Mouse (Mus musculus) heart, adult 9 months (tissue): ENCODE data around the gene Lekr1.

ENCODE experiments used
- DNase-seq, 2 experiments: peaks; one replicate each; pipeline ENCODE4 v3.0.0; 2022; ENCODE audit warnings: low spot score in 2 of 2

The Lekr1 gene

GRCm38 (mm10) chr3:65665977-65666766 lies at the start of gene Lekr1:
Lekr1 (plus strand) TSS chr3:65666228.
- peak; percentile 87 to 89 for DNase-seq

- DNase-seq: no peak
Measured at GRCm38 (mm10) chr3:65617507-65617906, 48.5 kb upstream of the Lekr1 start.

GRCm38 (mm10) chr3:65619340-65619739 lies 46.7 kb upstream of the Lekr1 start:
- DNase-seq: no peak

DNA sequence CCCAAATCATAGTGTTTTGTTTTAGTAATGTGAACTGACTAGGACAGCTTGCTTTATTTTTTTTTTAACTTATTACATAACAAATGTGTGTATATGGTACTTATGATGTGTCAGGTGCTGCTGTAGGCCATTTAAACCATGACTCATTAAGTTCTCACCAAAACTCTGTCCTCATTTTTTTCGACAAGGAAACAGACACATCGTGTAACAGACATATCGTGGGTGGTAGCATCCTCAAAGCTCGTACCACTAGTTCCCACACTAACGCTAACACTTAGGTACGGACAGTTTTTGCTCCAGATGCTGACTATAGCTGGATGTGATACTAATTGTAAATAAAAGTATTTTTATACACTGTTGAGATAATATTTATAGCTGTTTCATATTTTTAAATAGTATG lies 43.0 kb upstream of the Lekr1 start:
- no peak for DNase-seq

- no peak for DNase-seq
Measured at GRCm38 (mm10) chr3:65625496-65626289, 40.3 kb upstream of the Lekr1 start.

DNA sequence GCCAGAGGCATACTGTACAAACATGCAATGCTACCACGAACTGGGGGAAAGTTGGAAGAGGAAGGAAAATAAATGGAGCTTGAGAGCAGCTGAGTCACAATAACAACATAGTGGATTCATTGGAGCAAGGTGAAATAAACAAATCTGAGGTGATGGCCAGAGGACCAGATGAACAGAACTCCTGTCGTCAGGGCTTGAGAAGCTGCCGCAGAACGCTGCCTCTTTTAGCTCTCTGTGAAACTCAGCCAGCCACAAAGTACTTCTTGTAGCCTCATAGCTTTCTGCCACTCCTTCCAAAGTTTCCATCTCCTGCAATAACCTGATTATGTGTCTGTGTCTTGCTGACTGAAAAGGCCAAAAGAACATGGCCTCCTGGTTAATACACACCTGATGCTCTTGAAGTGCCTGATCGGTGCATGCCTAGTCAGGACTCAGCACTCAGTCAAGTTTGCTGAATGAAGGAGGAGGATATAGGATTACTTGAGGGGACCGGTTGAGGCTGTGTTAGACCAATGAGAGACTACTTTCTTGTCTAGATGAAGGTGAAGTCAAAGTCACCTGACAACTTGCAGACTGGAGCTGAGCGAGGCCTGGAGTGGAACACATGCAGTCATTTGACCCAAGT lies 39.6 kb upstream of the Lekr1 start:
- DNase-seq: no peak

- no peak for DNase-seq
Measured at GRCm38 (mm10) chr3:65627021-65627706, 38.9 kb upstream of the Lekr1 start.

GRCm38 (mm10) chr3:65627707-65628028 lies 38.4 kb upstream of the Lekr1 start:
- DNase-seq: no peak

DNA sequence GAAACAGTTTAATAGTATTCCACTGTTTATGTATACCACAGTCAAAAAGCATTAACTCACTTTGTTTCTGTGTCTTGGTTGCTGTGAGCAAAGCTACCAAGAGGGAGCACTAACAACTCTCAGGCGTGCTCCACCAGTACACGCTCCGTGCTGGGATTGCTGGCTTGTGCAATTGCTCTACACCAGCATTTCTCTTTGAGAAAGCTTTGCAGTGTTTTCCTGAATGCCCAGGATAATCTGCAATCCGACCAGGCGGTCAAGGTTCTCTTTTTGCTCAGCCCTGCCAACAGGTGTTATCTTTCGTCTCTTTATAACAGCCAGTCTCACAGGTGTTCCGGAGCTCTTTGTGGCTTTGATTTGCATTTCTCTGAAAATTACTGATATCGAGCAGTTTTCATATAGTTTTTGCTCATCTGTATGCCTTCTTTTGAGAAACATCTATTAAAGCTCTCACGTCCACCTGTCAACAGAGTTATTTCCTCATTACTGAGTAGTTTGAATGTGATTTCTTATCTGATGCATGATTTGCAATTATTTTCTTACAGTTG lies 36.4 kb upstream of the Lekr1 start:
- no peak for DNase-seq

- no peak for DNase-seq
Measured at GRCm38 (mm10) chr3:65633604-65634003, 32.4 kb upstream of the Lekr1 start.

- DNase-seq: no peak
Measured at GRCm38 (mm10) chr3:65635983-65636382, 30.0 kb upstream of the Lekr1 start.

GRCm38 (mm10) chr3:65637313-65637712 lies 28.7 kb upstream of the Lekr1 start:
- DNase-seq: no peak

DNA sequence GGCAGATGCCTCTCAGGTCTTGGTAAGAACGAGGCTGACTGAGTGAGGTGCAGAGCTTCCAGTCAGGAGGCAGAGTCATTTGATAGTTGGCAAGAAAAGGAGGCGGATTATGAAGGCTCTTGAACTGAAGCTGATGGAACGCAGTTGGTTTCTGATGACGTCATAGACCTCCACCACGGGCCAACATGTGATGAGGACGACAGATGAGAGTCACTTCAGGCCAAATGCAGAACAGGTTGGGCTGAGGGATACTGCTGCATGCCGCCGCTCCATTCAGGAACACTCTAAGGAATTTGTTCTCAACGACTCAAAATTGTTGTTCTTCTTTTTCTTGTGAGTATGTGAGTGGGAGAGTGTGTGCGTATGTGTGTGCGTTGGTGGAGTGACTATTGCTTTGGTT lies 27.1 kb upstream of the Lekr1 start:
- no peak for DNase-seq

DNA sequence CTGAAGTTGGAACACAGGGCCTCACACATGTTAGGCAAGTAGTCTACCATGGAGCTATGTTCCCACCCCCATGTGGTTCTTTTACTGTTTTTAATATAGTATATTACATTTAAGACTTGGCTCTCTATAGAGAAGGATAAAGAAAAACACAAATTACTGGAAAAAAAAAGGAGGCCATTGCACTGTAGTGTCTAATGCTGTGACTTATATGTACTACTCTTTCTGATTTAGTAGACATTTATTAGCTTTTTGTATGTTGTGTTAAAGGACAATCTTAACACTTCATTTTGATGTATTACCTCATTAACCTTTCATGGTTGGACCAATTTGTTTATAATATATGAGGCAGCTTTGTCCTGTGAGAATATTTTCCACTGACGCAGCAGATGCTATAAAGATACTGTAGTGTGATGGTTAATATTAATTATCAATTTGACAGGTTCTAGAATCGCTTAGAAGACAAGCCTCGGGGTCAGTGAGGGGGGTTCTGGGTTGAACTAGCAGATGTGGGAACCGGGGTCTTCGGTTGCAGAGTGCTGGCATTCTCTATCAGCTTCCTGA lies 26.5 kb upstream of the Lekr1 start:
- DNase-seq: no peak

DNA sequence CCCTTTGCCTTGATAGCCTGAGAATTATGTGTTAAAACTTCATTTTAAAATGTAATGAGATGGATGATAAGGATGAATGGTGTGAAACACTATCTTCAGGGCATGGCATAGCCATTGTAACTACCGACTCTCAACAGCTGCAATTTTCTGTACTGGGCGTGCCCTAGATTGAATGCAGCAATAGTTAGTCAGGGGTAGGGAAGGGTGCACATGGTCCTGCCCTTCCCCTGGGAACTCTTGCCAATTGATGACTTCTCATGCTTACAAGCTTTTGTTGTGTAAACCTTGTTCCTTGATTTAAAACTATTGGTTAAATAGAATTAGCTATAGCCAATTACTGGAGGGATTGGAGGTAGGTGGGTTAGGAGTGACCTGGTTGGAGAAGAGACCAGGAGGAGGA lies 23.1 kb upstream of the Lekr1 start:
- no peak for DNase-seq

- DNase-seq: no peak
Measured at GRCm38 (mm10) chr3:65643654-65644053, 22.4 kb upstream of the Lekr1 start.

DNA sequence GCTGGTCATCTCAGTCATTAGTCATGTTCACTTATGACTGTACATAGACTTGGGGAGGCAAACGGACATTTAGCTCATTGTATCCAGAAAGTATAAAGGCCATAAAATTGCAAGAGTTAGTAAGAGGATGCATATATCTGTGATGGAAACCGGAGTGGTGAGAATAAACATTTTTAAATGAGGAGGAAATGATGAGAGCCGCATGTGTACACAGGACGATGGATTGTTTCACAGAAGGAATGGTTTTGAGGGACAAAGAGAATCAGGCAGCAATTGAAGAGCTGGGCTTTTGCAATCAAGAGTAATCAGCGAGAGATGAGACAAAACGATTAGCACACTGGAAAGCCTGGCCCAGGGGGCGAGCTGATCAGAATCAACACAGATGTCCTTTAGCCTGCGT lies 18.4 kb upstream of the Lekr1 start:
- DNase-seq: no peak

- DNase-seq: no peak
Measured at GRCm38 (mm10) chr3:65648913-65649312, 17.1 kb upstream of the Lekr1 start.

DNA sequence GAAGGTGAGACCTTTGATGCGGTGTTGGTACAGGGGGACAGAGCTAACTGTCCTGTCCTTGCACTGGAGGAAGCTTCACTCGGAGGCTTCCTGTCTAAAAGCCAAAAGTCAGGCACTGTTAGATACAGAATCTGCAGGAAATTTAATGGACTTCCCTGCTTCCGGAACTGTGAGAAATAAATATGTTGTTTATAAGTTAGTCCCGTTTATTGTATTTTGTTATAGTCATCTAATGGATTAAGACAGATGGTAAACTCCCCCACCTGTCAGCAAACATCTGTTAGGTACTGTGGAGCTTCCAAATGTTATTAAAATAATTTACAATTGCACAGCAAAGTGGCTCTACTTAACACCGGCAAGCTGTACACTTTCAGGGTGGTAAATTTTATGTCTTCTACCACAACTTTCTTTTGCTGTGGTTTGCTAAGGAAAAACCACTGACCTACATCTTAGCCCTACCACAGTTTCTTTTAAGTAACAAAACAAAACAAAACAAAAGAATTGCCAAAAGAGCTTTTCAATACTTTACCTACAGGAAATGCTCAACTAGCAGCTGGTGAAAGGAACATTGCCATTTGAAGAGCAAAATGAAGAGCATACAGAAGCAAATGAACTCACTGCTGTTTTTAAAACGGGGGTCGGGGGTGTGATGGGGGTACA lies 15.7 kb upstream of the Lekr1 start:
- DNase-seq: no peak

DNA sequence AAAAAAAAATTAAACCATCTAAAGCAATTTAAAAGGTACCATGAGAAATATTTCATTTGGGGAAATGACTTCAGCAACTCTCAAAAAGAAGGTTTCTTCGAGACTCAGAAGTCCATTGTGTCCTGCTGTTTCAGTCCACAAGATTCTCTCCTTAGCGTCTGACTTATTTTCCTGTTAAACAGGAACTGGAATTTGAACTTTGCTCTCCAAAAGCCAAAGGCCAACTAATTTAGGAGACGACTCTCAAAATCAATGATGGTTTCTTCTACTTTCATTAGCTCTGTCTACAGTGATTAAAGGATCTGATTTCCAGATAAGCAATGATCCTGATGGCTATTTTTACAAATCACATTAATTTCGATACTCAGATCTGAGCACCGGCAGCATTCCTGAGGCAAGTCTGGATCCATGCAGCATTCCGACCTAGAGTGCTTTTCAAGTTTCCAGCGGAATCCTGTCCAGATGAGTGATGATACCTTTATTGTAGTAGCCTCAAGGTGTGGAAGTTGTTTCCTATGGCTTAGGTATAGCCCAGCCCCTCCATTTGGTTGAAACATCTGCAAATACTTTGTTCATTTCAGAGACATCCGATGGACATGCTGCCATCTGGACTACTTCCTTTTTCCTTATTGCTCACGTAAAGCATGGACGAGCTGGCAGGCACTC lies 11.4 kb upstream of the Lekr1 start:
- DNase-seq: no peak

DNA sequence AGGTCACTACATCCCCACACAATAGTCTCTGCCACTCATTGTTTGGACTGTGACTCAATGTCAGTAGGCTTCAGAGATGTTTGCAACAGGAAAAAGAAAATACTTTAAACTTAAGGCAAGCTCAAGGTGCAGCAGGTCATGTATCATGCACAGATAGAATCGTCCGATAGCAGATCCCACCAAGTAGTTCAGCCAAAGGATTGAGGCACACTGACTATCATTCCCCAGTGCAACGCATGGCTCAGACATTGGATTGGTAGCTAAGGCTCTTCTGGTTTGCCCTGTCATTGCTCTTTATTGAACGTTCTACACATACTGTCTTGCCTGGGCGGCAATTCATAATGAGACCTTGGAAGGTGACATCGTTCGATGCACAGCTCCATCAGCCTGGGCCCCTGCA lies 9.6 kb upstream of the Lekr1 start:
- DNase-seq: no peak
